Mouse (Mus musculus) adrenal gland, adult 8-10 months (tissue): ENCODE measurements around the gene Ghdc. TPM values are rescaled to one million over a fixed set of nuclear protein-coding genes. Genes with fewer than 3 reads are reported as not detected.
A peak's percentile ranks its signal among the peaks of the same experiment; 100 is the strongest.

Source experiments
- DNase-seq: peaks from one replicate; pipeline ENCODE4 v3.0.0; 2022
- total RNA-seq, 4 experiments: library from RNA; stranded (reverse); gene quantifications; 2 replicates each; pipeline ENCODE4 v1.2.4; 2022

Gene Ghdc
- 10 to 100 TPM; 23.1 to 26.4 (median 24.7) TPM for total RNA-seq

DNA sequence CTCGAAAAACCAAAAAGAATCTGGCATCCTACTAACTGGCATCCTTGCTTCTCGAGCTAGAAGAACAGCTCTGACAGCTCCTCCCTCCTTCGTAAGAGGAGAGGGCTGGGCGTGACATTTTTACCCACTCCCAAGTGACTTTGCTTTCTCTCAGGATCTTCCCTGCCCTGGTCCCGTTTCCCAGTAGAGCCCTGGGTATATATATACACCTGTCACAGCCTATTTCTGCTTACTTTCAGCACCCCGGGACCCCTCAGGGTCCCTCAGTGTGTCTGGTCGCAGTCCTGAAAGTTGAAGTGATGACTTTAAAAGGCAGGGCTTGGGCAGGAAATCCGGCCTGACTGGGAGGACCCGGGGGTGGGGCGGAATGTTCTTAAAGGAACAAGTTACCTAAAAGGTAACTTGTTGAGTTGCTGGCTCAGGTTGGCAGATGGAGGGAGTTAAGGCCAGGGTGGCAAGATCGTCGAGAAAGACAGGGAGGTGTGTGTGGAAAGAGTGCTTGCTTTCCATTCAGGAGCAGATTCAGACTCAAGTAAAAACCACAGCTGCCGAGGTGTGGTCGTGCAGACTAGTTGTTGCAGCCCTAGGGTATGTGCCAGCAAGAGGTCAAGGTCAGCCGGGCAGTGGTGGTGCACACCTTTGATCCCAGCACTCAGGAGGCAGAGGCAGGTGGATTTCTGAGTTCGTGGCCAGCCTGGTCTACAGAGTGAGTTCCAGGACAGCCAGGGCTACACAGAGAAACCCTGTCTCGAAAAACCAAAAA is at the start of gene Ghdc:
Ghdc (minus strand) TSS at position 312 of the 763 bp plus-strand sequence.
- DNase-seq: peak; percentile 82

DNA sequence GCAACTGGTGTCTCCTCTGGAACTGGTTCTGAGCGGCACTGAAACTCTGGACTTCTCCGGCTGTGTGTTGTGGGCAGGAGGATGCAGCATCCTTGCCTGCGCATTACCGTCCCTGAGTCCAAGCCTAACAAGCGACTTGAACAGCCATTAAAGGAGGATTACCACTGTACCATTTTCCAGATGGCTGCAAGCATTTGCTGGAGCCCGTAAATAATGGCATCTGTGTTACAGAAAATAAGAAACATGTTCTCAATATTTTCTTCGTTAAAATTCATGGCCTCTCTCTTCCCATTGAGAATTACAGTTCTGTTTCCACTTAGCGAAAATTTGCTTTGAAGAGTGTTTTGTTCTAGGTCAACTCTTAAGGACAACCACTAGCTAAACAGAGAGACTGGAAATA is 49.3 kb upstream of the Ghdc start:
- DNase-seq: no peak

DNA sequence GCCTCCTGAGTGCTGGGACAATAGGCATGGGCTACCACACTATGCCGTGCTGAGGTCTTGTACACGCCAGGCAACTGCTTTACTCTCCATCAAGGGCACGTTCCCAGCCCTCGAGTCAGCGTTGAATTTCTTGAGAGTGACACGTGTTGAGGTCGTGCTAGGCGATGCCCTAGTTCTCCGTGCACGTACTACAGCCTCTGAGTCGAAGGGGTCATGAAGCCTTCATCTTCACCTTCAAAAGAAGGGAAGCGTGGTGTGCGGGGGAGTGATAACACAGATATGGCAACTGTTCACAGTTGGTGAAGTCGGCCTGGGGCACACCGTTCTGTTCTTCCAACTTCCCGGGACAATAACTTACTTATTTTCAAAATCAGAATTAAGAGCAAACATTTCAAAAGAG is 48.9 kb upstream of the Ghdc start:
- no peak for DNase-seq

DNA sequence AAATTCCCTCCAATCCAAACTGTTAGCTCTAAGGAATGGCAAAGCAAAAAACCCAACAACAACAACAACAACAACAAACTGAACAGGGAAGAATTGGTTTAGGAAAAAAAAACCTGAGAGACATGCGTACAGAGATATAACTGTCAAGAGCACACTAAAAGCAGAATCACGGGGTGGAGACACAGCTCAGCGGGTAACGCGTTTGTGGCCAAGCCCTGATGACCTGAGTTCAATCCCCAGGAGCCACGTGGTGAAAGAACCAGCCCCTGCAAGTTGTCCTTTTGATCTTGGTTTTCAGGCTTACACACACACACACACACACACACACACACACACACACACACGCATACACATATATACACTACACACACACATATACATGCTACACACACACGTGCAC is 48.3 kb upstream of the Ghdc start:
- DNase-seq: no peak

GRCm38 (mm10) chr11:100818359-100819012 is 47.7 kb upstream of the Ghdc start:
- DNase-seq: no peak

GRCm38 (mm10) chr11:100817311-100817710 is 46.6 kb upstream of the Ghdc start:
- DNase-seq: no peak

- no peak for DNase-seq
These were observed 46.0 kb upstream of the Ghdc start for GRCm38 (mm10) chr11:100816801-100817200.

DNA sequence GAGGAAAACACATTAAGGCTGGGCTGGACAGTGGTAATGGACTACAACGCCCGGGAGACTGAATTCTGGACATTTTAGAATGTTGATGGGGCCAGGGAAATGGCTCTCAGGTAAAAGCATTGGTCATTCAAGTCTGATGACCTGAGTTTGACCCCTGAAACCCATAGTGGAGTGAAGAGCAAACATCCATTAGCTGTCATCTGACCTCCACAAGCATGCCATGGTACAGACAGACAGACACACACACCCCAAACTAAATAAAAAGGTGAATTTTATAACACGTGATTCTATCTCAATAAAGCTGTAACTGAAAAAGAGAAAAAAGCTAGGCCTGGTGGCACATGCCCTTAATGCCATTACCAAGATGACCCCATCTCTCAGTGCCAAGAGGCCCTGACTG is 45.6 kb upstream of the Ghdc start:
- DNase-seq: no peak

DNA sequence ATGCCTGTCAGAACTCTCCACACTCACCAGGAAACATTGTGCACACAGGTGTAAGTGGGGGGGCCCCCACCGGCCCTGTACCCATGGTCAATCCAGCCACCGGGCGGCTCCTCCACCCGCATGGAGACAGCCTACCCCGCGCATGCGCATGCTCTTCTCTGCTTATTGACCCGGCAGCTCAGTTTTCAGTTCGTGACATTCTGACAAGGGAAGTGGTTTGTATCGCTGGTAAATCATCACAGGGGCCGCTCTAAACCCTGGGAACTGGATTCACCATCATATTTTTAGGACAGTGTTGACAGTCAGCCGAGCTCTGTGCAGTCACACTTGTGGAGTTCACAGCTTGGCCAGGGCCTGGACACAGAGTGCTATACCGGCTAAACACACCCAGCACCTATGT is 43.7 kb upstream of the Ghdc start:
- DNase-seq: peak; percentile 52

GRCm38 (mm10) chr11:100811132-100811531 is 40.4 kb upstream of the Ghdc start:
- DNase-seq: no peak

DNA sequence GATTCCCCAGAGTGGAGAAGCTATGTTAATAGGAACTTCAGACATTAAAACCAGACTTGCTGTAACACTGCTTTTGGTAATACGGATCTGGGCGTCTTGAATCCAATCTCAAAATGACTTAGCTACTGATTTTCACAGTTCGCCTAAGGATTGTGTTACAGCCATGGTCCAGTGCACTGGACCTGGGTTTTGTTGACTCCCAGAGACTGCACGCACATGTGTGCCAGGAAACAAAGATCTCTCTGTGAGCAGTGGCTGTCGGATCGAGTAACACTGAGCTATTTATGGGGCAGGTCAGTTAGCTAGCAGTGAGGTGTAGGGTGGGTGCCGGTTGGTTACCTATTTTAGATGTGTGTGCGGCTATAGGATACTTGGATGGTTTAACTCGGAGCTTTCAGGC is 39.8 kb upstream of the Ghdc start:
- DNase-seq: no peak

- no peak for DNase-seq
These were observed 35.9 kb upstream of the Ghdc start for GRCm38 (mm10) chr11:100806380-100807305.

GRCm38 (mm10) chr11:100805535-100805934 is 34.8 kb upstream of the Ghdc start:
- no peak for DNase-seq

DNA sequence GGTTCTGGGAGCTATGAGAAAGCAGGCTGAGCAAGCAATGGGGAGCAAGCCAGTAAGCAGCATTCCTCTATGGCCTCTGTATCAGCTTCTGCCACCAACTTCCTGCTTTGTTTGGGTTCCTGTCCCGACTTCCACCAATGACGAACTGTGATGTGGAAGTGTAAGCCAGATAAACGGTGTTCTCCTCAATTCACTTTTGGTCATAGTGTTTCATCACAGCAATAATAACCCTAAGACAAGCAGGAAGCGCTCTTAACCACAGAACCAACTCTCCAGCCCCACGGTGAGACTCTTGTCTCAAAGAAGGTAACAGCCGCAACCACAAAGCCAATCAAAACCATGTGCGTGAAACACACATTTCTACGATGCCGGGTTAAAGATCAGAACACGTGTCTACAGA is 33.7 kb upstream of the Ghdc start:
- no peak for DNase-seq

- DNase-seq: peak; percentile 88
These were observed 28.7 kb upstream of the Ghdc start for GRCm38 (mm10) chr11:100799426-100799825.

- DNase-seq: no peak
These were observed 25.8 kb upstream of the Ghdc start for GRCm38 (mm10) chr11:100796585-100796984.

DNA sequence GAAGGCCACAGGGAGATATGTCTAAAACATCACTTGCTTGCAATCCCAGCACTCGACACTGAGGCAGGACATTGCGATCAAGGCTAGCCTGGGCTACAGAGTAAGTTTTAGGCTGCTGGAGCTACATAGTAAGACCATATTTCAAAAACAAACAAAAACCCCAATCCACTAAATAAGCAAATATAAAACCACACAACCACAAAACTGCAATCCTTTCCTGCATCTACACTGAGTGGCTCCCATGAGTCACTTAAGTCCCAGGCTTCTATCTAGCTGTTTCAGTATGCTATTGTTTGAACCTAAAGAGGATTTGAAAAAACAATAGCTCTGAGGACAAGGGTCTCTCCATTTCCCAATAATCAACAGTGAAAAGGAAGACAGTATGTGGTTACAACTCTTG is 24.6 kb upstream of the Ghdc start:
- DNase-seq: no peak

DNA sequence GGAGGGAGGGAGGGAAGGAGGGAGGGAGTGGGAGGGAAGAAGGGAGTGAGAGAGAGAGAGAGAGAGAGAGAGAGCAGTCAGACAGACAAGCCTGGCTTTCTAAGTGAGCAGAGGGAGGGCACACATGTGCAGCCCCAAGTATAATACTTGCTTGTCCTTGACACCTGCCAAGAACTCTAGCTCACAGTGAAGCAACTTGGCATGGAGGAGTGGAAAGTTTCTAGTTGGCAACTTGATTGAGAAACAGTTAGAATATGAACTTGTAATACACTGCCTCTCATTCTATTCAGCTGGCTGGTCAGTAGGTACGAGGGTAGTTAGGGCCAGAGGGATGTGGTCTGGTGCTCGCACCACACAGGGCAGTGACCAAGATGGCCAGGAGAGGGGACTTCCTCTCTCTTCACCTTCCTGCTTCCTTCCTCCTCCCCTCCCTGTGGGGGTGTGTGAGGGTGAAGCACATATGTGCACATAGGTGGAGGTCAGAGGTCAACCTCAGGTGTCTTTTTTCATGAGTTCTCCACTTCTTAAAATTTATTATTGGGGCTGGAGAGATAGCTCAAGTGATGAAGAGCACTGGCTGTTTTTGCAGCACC is 20.8 kb upstream of the Ghdc start:
- peak; percentile 77 for DNase-seq

DNA sequence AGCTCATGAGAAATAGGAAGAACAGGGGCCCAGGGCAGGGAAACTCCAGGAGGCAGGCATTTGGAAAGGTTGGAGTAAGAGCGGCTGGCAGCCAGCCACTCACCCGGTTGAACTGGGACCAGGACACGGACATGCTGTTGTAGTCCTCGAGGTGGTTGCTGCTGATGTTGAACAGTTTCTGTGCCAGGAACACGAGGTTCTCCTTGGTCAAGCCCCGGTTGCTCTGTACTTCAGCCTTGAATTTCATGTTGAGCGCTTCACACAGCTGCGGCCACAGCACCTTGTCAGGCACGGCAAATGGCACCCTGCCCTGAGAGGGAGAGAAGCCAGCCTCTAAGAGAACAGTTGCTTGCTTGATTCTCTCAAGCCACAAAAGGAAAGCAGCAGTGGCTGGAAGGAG is 19.9 kb upstream of the Ghdc start:
- DNase-seq: peak; percentile 75

DNA sequence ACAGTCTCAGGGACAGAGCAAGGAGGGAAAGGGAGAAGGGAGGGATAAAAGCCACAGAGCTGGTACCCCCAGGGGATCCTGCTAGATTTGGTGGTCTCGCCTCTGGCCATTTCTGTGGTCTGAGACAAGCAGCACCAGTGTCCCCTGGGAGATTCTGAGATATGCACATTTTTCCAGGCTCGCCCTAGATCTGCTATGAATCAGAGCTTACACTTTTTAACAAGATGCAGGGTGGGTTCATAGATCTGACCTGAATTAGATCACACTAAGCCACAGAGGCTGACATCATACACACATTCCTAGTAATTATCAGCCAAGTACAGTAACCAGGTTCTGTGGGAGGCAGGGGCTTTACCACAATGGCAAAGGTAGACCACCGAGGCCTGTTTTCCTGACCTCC is 18.9 kb upstream of the Ghdc start:
- DNase-seq: no peak

- no peak for DNase-seq
These were observed 15.0 kb upstream of the Ghdc start for GRCm38 (mm10) chr11:100785774-100786173.

GRCm38 (mm10) chr11:100784286-100784685 is 13.5 kb upstream of the Ghdc start:
- no peak for DNase-seq

GRCm38 (mm10) chr11:100782568-100782967 is 11.8 kb upstream of the Ghdc start:
- no peak for DNase-seq
